Mouse (Mus musculus) neural tube, embryonic 13.5 days (tissue): ENCODE data around the gene Tubb4a. TPM values are rescaled to one million over a fixed set of nuclear protein-coding genes. Genes with fewer than 3 reads are reported as not detected.

ENCODE experiments used
- ATAC-seq: fragments of 200-750 bp; cut with Nextera tagmentation; 2 replicates; pipeline ENCODE4 v1.8.0; 2017; ENCODE audit warnings: low read depth, mild to moderate bottlenecking, moderate TSS enrichment, moderate library complexity
- H3K27ac ChIP-seq: fragments of 300-500 bp; sonication (generic); replicated peaks from 2 replicates; pipeline ENCODE4 v1.5.1; 2015; ENCODE audit warnings: moderate library complexity, mild to moderate bottlenecking, inconsistent platforms
- H3K27me3 ChIP-seq: fragments of 300-500 bp; sonication (generic); 2 replicates; pipeline ENCODE4 v1.6.1; 2015; ENCODE audit warnings: mild to moderate bottlenecking, inconsistent platforms
- H3K36me3 ChIP-seq: fragments of 300-500 bp; sonication (generic); 2 replicates; pipeline ENCODE4 v1.6.1; 2015; ENCODE audit warnings: mild to moderate bottlenecking, inconsistent platforms
- H3K4me1 ChIP-seq: fragments of 300-500 bp; sonication (generic); replicated peaks from 2 replicates; pipeline ENCODE4 v1.6.1; 2015; ENCODE audit warnings: inconsistent platforms
- H3K4me2 ChIP-seq: fragments of 300-500 bp; sonication (generic); 2 replicates; pipeline ENCODE4 v1.6.1; 2015; ENCODE audit warnings: inconsistent platforms, mild to moderate bottlenecking, moderate library complexity
- H3K4me3 ChIP-seq: fragments of 300-500 bp; sonication (generic); 2 replicates; pipeline ENCODE4 v1.5.1; 2015; ENCODE audit warnings: mild to moderate bottlenecking, inconsistent platforms
- H3K9ac ChIP-seq: fragments of 300-500 bp; sonication (generic); 2 replicates; pipeline ENCODE4 v1.6.1; 2015; ENCODE audit warnings: moderate library complexity, mild to moderate bottlenecking, inconsistent platforms
- H3K9me3 ChIP-seq: fragments of 300-500 bp; sonication (generic); 2 replicates; pipeline ENCODE4 v1.6.1; 2016; ENCODE audit warnings: inconsistent platforms
- WGBS: fragments of 180-500 bp; shearing (Covaris S2); methylation state at CpG from one replicate; pipeline ENCODE4 v1.1.7; 2015; 5-methylcytosine and 5-hydroxymethylcytosine counted together
- polyA plus RNA-seq: library from polyadenylated mRNA; unstranded; fragments of >200 nt; fragmentation: Nextera tagmentation; extraction: Ambion mirVana; gene quantifications from 2 replicates; pipeline ENCODE4 v1.2.1, GENCODE M21; 2015

Gene Tubb4a
- polyA plus RNA-seq, 1 experiment from 2014 or later, result 413 TPM

DNA sequence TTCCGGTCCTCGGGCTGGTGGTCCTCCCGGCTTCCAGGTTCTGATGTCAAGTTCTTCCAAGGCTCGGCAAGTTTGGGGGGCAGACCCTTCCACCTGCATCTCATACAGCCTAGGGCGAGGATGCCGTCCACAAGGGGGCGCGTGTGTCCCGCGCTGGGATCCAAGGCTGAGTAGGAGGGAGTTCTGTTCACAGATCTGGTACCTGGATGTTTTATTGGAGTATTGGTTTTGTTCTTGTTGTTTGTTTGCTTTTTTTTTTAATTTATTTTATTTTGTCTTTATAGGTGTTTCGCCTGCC, 9.0 kb upstream of the Tubb4a start:
- H3K27me3 ChIP-seq, result peaks cover 10% of the 10 kb centered on the region
- H3K4me3 ChIP-seq, result 0 out of 2 replicates have a peak overlapping the region, but pooled peaks have one; percentile 5
- H3K36me3 ChIP-seq, result no peaks in the 10 kb centered on the region
- H3K4me1 ChIP-seq, result peaks cover 12% of the 10 kb centered on the region
- H3K4me2 ChIP-seq, result peak overlapping the region; percentile 45
- ATAC-seq, result peak; percentile 85
- H3K9ac ChIP-seq, result no peak overlapping the region
- H3K9me3 ChIP-seq, result no peaks in the 10 kb centered on the region
- no peak overlapping the region for H3K27ac ChIP-seq
- 1% methylated on average over 11 of the region's 11 CpGs for WGBS

DNA sequence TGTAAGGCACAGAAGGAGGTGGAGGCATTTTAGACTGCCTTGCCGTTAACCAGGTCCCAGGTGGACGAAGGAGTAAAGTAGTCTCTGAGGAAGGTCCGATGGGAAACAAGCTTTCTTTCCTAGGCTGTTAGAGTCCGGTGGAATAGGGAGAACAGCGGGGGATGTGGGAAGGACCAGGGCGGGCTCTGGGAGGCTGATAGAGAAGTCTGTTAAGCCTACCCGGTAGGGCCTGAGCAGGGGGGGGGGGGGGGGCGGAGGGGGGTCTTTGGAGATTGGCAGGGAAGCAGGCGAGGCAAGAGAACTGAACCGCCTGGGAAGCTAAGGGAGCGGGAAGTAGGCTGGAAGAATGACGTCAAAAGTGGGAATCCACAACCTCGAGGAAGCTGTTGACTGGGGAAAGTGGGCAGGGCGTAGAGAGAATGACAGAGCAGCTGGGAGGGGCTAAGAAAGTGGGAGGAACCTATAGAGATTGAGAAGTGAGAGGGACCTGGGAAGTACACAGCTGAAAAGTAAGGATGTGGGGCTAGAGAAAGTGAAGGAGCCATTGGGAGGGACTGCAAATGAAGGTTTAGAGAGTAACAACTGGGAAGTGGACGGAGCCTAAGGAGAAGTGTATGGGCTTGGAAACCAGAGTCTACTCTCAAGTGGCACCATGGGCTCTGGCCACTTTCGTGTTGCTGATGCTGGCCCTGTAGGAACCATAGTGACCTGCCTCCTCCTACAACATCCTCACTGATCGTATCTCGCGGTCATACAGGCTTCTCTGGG, 8.5 kb upstream of the Tubb4a start:
- H3K27ac ChIP-seq, result no peak overlapping the region
- no peaks in the 10 kb centered on the region for H3K36me3 ChIP-seq
- 0 out of 2 replicates have a peak overlapping the region, but pooled peaks have one; percentile 8 for H3K9ac ChIP-seq
- peak; percentile 79 for ATAC-seq
- 1% methylated on average over 18 of the region's 19 CpGs for WGBS
- no peaks in the 10 kb centered on the region for H3K9me3 ChIP-seq
- 0 out of 2 replicates have a peak overlapping the region, but pooled peaks have one; percentile 5 for H3K4me3 ChIP-seq
- H3K4me2 ChIP-seq, result peak overlapping the region; percentile 45
- peaks cover 10% of the 10 kb centered on the region for H3K27me3 ChIP-seq
- H3K4me1 ChIP-seq, result peaks cover 12% of the 10 kb centered on the region

DNA sequence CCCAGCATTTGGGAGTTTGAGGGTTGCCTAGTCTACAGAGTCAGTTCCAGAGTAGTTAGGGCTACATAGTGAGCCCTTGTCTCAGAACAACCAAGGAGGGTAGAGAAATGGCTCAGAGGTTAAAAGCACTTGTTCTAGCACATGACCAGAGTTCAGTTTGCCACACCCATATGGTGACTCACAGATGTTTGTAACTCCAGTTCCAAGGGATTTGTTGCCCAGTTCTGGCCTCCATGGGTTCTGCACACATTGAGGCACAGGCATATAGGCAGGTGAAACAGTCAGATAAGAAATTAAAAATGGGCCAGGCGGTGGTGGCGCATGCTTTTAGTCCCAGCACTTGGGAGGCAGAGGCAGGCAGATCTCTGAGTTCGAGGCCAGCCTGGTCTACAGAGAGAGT, 6.6 kb upstream of the Tubb4a start:
- ATAC-seq, result no peak
- Histone ChIP-seq H3K4me3 (no peak overlapping the region), H3K36me3 (no peaks in the 10 kb centered on the region), H3K4me2 (no peak overlapping the region), H3K9me3 (no peaks in the 10 kb centered on the region), H3K27ac (no peak overlapping the region), H3K27me3 (peaks cover 10% of the 10 kb centered on the region), H3K4me1 (peaks cover 12% of the 10 kb centered on the region), H3K9ac (no peak overlapping the region)
- WGBS, result 88% methylated on average over 3 of the region's 3 CpGs

DNA sequence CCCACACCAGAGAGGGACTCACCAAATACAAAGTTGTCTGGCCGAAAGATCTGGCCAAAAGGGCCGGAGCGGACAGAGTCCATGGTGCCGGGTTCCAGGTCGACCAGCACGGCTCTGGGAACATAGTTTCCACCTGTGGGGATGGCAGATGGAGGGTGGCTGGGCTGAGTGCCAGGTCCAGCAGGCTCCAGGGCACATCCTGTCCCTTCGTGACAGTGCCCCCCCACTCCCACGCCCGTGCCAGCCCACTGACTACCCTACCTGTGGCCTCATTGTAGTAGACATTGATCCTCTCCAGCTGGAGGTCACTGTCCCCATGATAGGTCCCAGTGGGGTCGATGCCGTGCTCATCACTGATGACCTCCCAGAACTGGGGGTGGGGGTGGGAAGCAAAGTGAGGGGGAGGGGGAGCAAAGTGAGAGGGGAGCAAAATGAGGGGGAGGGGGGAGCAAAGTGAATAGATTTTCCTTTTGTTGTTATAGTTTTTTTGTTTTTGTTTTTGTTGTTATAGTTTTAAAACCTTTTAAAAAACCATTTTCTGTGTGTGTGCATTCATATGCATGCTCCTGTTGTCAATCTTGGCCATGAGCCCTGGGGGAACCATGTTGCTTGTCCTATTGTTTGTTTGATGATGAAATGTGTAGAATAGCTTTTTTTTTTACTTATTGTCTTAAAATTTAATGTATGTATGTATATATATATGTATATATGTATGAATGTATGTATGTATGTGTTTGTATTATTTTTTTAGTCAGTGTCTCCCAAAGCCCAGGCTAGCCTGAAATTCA, 1.4 kb downstream of the Tubb4a start:
- H3K4me3 ChIP-seq, result peak overlapping the region; percentile 52
- H3K36me3 ChIP-seq, result peaks cover 39% of the 10 kb centered on the region
- peak overlapping the region; percentile 71 for H3K4me2 ChIP-seq
- H3K27me3 ChIP-seq, result no peaks in the 10 kb centered on the region
- ATAC-seq, result no peak
- no peaks in the 10 kb centered on the region for H3K9me3 ChIP-seq
- H3K27ac ChIP-seq, result no peak overlapping the region
- peaks cover 41% of the 10 kb centered on the region for H3K4me1 ChIP-seq
- 82% methylated on average over 11 of the region's 11 CpGs for WGBS
- peak overlapping the region; percentile 80 for H3K9ac ChIP-seq

- no peak for ATAC-seq
- H3K4me3 ChIP-seq, result no peak overlapping the region
- H3K9me3 ChIP-seq, result no peaks in the 10 kb centered on the region
- peaks cover 59% of the 10 kb centered on the region for H3K36me3 ChIP-seq
- peaks cover 36% of the 10 kb centered on the region for H3K4me1 ChIP-seq
- WGBS, result 89% methylated on average over 5 of the region's 5 CpGs
- H3K27me3 ChIP-seq, result no peaks in the 10 kb centered on the region
- no peak overlapping the region for H3K4me2 ChIP-seq
- H3K27ac ChIP-seq, result no peak overlapping the region
- H3K9ac ChIP-seq, result no peak overlapping the region
Measured at GRCm38 (mm10) chr17:57082481-57082880, 5.1 kb downstream of the Tubb4a start.

DNA sequence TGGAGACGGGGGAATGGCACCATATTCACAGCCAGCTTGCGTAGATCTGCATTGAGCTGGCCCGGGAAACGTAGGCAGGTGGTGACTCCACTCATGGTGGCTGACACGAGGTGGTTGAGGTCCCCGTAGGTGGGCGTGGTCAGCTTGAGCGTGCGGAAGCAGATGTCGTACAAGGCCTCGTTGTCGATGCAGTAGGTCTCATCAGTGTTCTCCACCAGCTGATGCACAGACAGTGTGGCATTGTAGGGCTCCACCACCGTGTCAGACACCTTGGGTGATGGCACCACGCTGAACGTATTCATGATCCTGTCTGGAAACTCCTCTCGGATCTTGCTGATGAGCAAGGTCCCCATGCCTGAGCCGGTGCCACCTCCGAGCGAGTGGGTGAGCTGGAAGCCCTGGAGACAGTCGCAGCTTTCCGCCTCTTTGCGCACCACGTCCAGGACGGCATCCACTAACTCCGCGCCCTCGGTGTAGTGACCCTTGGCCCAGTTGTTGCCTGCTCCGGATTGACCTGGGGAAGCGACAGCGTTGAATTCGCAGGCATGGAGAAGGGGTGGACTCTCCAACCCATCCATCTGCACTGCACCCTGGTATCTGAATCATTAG, 6.2 kb downstream of the Tubb4a start:
- 95% methylated on average over 31 of the region's 31 CpGs for WGBS
- no peak overlapping the region for H3K4me3 ChIP-seq
- no peak overlapping the region for H3K27ac ChIP-seq
- no peaks in the 10 kb centered on the region for H3K9me3 ChIP-seq
- peaks cover 27% of the 10 kb centered on the region for H3K4me1 ChIP-seq
- ATAC-seq, result no peak
- no peaks in the 10 kb centered on the region for H3K27me3 ChIP-seq
- H3K36me3 ChIP-seq, result peaks cover 59% of the 10 kb centered on the region
- no peak overlapping the region for H3K4me2 ChIP-seq
- H3K9ac ChIP-seq, result no peak overlapping the region

DNA sequence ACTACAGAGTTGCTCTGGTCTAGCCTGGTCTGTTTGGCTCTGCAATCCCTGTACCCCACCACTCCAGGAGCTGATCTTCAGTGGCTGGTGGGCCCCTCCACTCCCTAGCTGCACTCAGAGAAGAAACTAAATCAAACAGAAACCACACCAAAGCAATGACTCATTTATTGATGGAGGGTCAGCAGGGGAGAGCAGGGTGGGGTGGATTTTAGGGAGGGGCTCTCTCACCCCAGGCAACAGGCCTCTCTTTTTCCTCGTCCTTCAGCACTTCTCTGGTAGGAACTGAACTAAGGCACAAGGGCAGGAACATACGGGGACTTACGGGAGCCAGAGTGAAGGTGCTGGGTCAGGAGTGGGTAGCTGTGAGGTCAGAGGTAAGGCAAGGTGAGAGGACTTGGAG, 7.7 kb downstream of the Tubb4a start:
- H3K4me1 ChIP-seq, result peaks cover 17% of the 10 kb centered on the region
- ATAC-seq, result no peak
- H3K4me2 ChIP-seq, result no peak overlapping the region
- H3K27me3 ChIP-seq, result no peaks in the 10 kb centered on the region
- 69% methylated on average over 3 of the region's 3 CpGs for WGBS
- H3K27ac ChIP-seq, result no peak overlapping the region
- H3K4me3 ChIP-seq, result no peak overlapping the region
- no peaks in the 10 kb centered on the region for H3K9me3 ChIP-seq
- peaks cover 49% of the 10 kb centered on the region for H3K36me3 ChIP-seq
- no peak overlapping the region for H3K9ac ChIP-seq

DNA sequence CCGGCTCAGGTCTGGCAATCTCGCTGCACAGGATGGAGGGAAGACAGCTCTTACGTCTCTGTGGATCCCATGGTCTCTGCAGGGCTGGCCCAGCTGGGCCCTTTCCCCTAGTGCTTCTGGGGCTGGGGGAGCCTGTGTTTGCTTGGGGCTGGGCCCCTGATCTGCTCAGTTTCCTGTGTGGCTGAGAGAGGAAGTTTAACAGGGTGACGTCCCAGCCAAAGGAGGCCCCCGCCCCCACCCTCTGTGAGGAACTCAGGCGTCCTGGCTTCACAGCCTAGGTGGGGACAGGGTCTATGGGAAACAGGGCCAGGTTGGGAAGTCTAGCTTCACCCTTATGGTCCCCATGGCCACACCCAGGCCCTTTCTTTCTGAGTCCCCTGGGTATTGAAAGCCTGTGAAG, 9.2 kb downstream of the Tubb4a start, which contains the start of gene Dennd1c:
Gene Dennd1c (minus strand): TSS at position 179 of the 400 bp plus-strand sequence.
- 0 out of 2 replicates have a peak, but pooled peaks cover 2% of the 10 kb centered on the region for H3K4me1 ChIP-seq
- H3K4me2 ChIP-seq, result no peak within 1 kb of the TSS
- WGBS, result 54% methylated on average over 6 of the region's 6 CpGs
- H3K9me3 ChIP-seq, result no peaks in the 10 kb centered on the region
- no peak for ATAC-seq
- no peaks in the 10 kb centered on the region; the same call in 1 of the 2 replicates for H3K27me3 ChIP-seq
- peaks cover 35% of the 10 kb centered on the region for H3K36me3 ChIP-seq
- H3K9ac ChIP-seq, result no peak within 1 kb of the TSS
- H3K27ac ChIP-seq, result no peak within 1 kb of the TSS
- no peak within 1 kb of the TSS for H3K4me3 ChIP-seq

- 64% methylated on average over 3 of the region's 3 CpGs for WGBS
- no peak overlapping the region for H3K4me3 ChIP-seq
- ATAC-seq, result no peak
Measured at GRCm38 (mm10) chr17:57076916-57077315, 10.7 kb downstream of the Tubb4a start.

GRCm38 (mm10) chr17:57070699-57071098, 16.9 kb downstream of the Tubb4a start:
- Histone ChIP-seq H3K9ac (no peak overlapping the region), H3K4me1 (no peaks in the 10 kb centered on the region; the same call in 1 of the 2 replicates), H3K4me2 (peak overlapping the region; percentile 36), H3K27me3 (peaks cover 5% of the 10 kb centered on the region; the same call in 1 of the 2 replicates), H3K27ac (no peak overlapping the region), H3K36me3 (no peaks in the 10 kb centered on the region), H3K9me3 (no peaks in the 10 kb centered on the region), H3K4me3 (peak overlapping the region; percentile 23)
- WGBS, result 5% methylated on average over 11 of the region's 11 CpGs
- peak; percentile 46; the same call in 1 of the 2 replicates for ATAC-seq

More at GRCm38 (mm10) chr17:57076916-57077315, 10.7 kb downstream of the Tubb4a start:
- Histone ChIP-seq H3K27me3 (no peaks in the 10 kb centered on the region; the same call in 1 of the 2 replicates), H3K9ac (no peak overlapping the region), H3K27ac (no peak overlapping the region), H3K4me1 (no peaks in the 10 kb centered on the region), H3K4me2 (no peak overlapping the region), H3K36me3 (peaks cover 27% of the 10 kb centered on the region), H3K9me3 (no peaks in the 10 kb centered on the region)

- Histone ChIP-seq H3K4me3 (peak overlapping the region; percentile 23), H3K36me3 (no peaks in the 10 kb centered on the region), H3K27me3 (peaks cover 7% of the 10 kb centered on the region), H3K9me3 (no peaks in the 10 kb centered on the region), H3K9ac (no peak overlapping the region), H3K4me1 (peaks cover 2% of the 10 kb centered on the region; the same call in 1 of the 2 replicates), H3K4me2 (peak overlapping the region; percentile 36), H3K27ac (no peak overlapping the region)
- 8% methylated on average over 9 of the region's 9 CpGs for WGBS
- no peak for ATAC-seq
Measured at GRCm38 (mm10) chr17:57070272-57070671, 17.3 kb downstream of the Tubb4a start.

GRCm38 (mm10) chr17:57066908-57067307, 20.7 kb downstream of the Tubb4a start:
- Histone ChIP-seq H3K9me3 (no peaks in the 10 kb centered on the region), H3K36me3 (no peaks in the 10 kb centered on the region), H3K4me2 (no peak overlapping the region), H3K4me1 (peaks cover 11% of the 10 kb centered on the region), H3K9ac (no peak overlapping the region), H3K27me3 (peaks cover 38% of the 10 kb centered on the region), H3K27ac (no peak overlapping the region), H3K4me3 (no peak overlapping the region)
- WGBS, result 60% methylated on average over 5 of the region's 5 CpGs
- no peak for ATAC-seq
